Mouse (Mus musculus): ENCODE measurements at regions not wholly inside any gene's neighbourhood (a gene's known extent, or its start where the extent isn't known, plus 50 kb on each side); places are given as distances from the start of the nearest gene placed in this dataset.

GRCm38 (mm10) chr10:53466261-53466660 lies 86.5 kb upstream of the Cep85l start:
- TF ChIP-seq POLR2A (IDR thresholded peaks at IDR 0.05; ENCODE audit: borderline replicate concordance, extremely low read depth, low read depth, low read length) (no peak), CTCF (IDR thresholded peaks at IDR 0.05; ENCODE audit: insufficient read depth, low read length) (no peak)

Measured in lung, adult 2 months (tissue).